Mouse (Mus musculus) kidney, postnatal 0 days (tissue): Measurements from ENCODE around the gene Clpsl2. TPM values are rescaled to one million over a fixed set of nuclear protein-coding genes. Genes with fewer than 3 reads are reported as not detected.
"Not testable (repeated sequence)": the region's sequence is repeated elsewhere in the genome, so short reads cannot be mapped to it uniquely, and the experiment has no call there.

Source experiments
- ATAC-seq: fragments of 200-750 bp; cut with Nextera tagmentation; replicated peaks from 2 replicates; pipeline ENCODE4 v1.8.0; 2017; ENCODE audit warnings: low read depth, moderate number of reproducible peaks, moderate TSS enrichment, moderate library complexity; ENCODE audit not compliant: low FRiP score
- DNase-seq: peaks from one replicate; pipeline ENCODE4 v3.0.0-alpha.2; 2016; ENCODE audit warnings: low spot score
- H3K27ac ChIP-seq: fragments of 300-500 bp; sonication (generic); 2 replicates; pipeline ENCODE4 v1.5.1; 2014; ENCODE audit warnings: mild to moderate bottlenecking
- H3K27me3 ChIP-seq: fragments of 300-500 bp; sonication (generic); 2 replicates; pipeline ENCODE4 v1.6.1; 2014; ENCODE audit warnings: low read length, mixed read lengths; ENCODE audit not compliant: insufficient read depth
- H3K36me3 ChIP-seq: fragments of 300-500 bp; sonication (generic); 2 replicates; pipeline ENCODE4 v1.6.1; 2014; ENCODE audit warnings: low read length, mixed read lengths; ENCODE audit not compliant: insufficient read depth
- H3K4me1 ChIP-seq: fragments of 300-500 bp; sonication (generic); replicated peaks from 2 replicates; pipeline ENCODE4 v1.6.1; 2014; ENCODE audit warnings: antibody characterized with exemption, low read length, mixed read lengths; ENCODE audit not compliant: insufficient read depth
- H3K4me2 ChIP-seq: fragments of 300-500 bp; sonication (generic); 2 replicates; pipeline ENCODE4 v1.6.1; 2014; ENCODE audit warnings: mild to moderate bottlenecking, low read length, moderate library complexity, mixed read lengths
- H3K4me3 ChIP-seq: fragments of 300-500 bp; sonication (generic); replicated peaks from 2 replicates; pipeline ENCODE4 v1.5.1; 2014; ENCODE audit warnings: low read depth, low read length
- H3K9ac ChIP-seq: fragments of 300-500 bp; sonication (generic); 2 replicates; pipeline ENCODE4 v1.6.1; 2014; ENCODE audit warnings: low read depth, low read length
- H3K9me3 ChIP-seq: fragments of 300-500 bp; sonication (generic); replicated peaks from 2 replicates; pipeline ENCODE4 v1.6.1; 2016; ENCODE audit warnings: low read length, inconsistent platforms, mixed read lengths
- CTCF ChIP-seq: IDR thresholded peaks from 2 replicates; pipeline ENCODE4 v1.5.1; 2016; ENCODE audit warnings: antibody characterized with exemption, low read depth, mild to moderate bottlenecking, moderate library complexity
- WGBS: fragments of 180-500 bp; shearing (Covaris S2); extraction: QIAGEN DNeasy Blood & Tissue Kit; methylation state at CpG from one replicate; pipeline ENCODE4 v1.1.7; 2014; 5-methylcytosine and 5-hydroxymethylcytosine counted together
- polyA plus RNA-seq: library from polyadenylated mRNA; unstranded; fragments of >200 nt; fragmentation: Nextera tagmentation; extraction: Ambion mirVana; gene quantifications from 2 replicates; pipeline ENCODE4 v1.2.1, GENCODE M21; 2015

Gene Clpsl2
- polyA plus RNA-seq, 1 experiment from 2014 or later, result not detected

DNA sequence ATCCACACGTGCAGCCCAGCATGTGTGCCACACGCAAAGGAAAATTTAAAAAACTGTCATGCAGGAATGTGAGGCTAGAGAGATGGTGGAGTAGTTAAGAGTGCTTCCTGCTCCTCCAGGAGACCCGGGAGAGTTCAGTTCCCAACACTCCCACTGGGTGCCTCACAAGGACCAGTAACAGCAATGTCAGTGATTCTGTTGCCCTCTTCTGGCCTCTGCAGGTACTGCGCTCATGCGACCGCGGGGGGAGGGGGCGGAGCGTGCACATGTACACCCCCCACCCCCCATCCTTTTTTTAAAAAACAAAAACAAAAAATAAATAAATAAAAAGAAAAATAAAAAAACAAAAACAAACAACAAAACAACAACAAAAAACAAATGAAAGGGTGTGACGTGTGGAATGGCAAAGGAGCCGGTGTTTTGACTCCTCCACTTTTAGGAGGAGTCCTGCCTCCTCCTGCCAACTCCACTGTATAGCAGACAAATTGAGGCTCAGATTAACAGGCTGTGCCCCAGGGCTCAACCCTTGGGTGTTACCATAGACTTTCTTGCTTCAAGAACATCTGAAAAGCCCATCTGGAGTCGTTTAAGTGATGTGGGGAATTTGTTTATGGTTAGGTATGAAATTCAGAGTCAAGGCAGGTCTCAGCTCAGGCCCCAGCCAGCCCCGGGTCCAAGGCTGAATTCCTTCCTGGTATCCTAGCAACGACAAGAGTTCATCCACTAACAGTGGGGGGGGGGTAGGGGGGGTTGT lies 4.0 kb downstream of the Clpsl2 start:
- Histone ChIP-seq H3K4me3 (no peak overlapping the region), H3K27me3 (no peaks in the 10 kb centered on the region), H3K9ac (no peak overlapping the region), H3K27ac (no peak overlapping the region), H3K4me2 (no peak overlapping the region), H3K9me3 (no peaks in the 10 kb centered on the region), H3K36me3 (no peaks in the 10 kb centered on the region), H3K4me1 (no peaks in the 10 kb centered on the region)
- ATAC-seq (peak; percentile 50), DNase-seq (peak; percentile 80)
- peak; percentile 90 for TF ChIP-seq CTCF
- WGBS, result 7% methylated on average over 14 of the region's 14 CpGs

DNA sequence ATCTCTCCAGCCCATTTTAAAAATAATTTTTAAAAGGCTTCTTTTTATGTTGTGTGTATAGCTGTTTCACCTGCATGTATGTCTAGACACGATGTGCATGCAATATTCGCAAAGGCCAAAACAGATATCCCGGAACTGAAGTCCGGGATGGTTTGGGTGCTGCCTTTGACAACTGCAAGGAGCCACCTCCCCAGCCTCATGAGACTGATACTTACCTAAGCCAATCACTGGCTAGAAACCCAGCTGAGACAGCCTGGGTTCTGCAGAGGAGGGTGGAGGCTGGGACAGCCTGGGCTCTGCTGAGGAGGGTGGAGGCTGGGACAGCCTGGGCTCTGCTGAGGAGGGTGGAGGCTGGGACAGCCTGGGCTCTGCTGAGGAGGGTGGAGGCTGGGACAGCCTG lies 4.8 kb downstream of the Clpsl2 start:
- H3K4me1 ChIP-seq, DNase-seq, H3K27ac ChIP-seq, ATAC-seq, H3K9me3 ChIP-seq, H3K4me3 ChIP-seq, H3K36me3 ChIP-seq, H3K27me3 ChIP-seq, H3K9ac ChIP-seq, H3K4me2 ChIP-seq: not testable (repeated sequence)
- WGBS, result 93% methylated on average over 4 of the region's 4 CpGs

DNA sequence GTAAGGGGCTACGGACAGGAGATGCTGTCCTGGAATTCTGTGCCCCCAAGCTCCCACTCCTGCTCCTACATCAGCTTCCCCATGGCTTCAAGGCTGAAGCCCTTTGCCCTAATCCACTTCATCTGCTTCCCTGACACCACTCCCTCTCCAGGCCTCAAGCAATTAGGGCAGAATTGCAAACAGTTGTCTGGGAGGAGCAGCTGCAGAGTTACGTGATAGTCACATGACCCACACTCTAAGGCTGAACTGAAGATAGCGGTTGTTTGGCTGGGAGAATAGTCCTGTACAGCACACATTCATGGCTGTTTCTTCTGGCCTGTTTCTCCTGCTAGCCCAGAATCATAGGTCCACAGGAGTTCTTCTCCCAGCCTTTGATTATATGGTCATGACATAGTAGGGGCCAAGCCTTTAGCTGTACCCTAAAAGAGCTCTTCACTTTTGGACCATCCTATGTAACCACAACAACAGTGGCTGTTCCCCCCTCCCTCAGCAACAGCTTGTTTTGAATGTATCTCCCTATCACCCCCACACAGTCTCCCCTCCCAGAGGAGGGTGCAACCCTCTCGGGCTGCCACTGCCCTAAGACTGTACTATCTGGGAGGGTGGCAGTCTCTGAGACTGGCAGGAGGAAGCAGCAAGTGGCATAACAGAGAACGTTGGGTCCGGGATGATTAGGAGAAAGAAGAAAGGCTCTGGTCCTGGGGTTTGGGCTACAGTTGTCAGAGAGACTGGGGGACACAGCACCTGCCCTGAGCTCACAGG lies 7.6 kb downstream of the Clpsl2 start:
- Histone ChIP-seq H3K4me3 (no peak overlapping the region), H3K9me3 (no peaks in the 10 kb centered on the region), H3K27me3 (no peaks in the 10 kb centered on the region), H3K27ac (no peak overlapping the region), H3K9ac (no peak overlapping the region), H3K4me1 (no peaks in the 10 kb centered on the region), H3K4me2 (no peak overlapping the region), H3K36me3 (no peaks in the 10 kb centered on the region)
- WGBS, result 57% methylated on average over 6 of the region's 6 CpGs
- DNase-seq, result no peak
- no peak for TF ChIP-seq CTCF
- ATAC-seq, result no peak

DNA sequence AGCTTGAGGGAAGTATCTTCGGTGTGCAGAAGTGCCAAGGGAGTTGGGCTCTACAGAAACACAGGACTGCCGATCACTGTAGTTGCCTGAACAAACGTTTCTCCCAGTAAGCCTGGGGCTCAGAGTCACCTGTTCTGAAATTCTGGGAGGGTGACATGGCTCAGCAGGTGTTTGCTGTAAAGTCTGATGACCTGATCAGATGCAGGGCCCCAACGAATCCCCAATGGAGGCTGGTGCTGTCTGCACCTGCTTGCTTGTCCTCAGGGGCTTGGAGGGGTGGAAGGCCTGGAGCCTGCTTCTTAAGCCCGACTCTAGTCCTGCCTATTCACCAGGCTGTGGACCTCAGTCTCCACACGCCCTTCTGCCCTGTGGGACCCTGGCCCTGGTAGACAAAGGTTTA lies 8.6 kb downstream of the Clpsl2 start:
- Histone ChIP-seq H3K27me3 (no peaks in the 10 kb centered on the region), H3K36me3 (no peaks in the 10 kb centered on the region), H3K9ac (no peak overlapping the region), H3K9me3 (no peaks in the 10 kb centered on the region), H3K27ac (no peak overlapping the region), H3K4me3 (no peak overlapping the region), H3K4me2 (no peak overlapping the region), H3K4me1 (no peaks in the 10 kb centered on the region)
- TF ChIP-seq CTCF, result no peak
- ATAC-seq (no peak), DNase-seq (no peak)
- 66% methylated on average over 6 of the region's 6 CpGs for WGBS

DNA sequence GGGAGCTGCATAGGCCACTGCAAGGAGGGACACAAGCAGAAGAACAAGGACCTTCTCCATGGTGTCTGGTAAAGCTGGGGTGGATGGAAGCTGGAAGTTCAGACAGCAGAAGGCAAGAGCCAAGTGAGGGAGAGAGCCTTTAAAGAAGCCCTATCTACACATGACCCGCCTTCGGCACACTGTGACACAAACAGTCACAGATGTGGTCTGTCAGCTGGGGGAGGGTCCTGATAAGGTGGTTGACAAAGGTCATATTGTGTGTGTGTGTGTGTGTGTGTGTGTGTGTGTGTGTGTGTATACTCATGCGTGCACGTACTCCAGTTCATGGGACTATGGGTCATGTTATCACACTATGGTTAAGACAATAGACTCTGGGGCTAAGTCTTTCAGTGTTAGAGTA lies 11.4 kb downstream of the Clpsl2 start, which contains the start of gene Clps:
Clps (minus strand) TSS at position 169 of the 400 bp plus-strand sequence.
- Histone ChIP-seq H3K9me3 (no peaks in the 10 kb centered on the region), H3K9ac (no peak within 1 kb of the TSS), H3K4me2 (no peak within 1 kb of the TSS), H3K4me3 (no peak within 1 kb of the TSS), H3K4me1 (no peaks in the 10 kb centered on the region), H3K36me3 (no peaks in the 10 kb centered on the region), H3K27me3 (no peaks in the 10 kb centered on the region), H3K27ac (no peak within 1 kb of the TSS)
- no peak for DNase-seq
- no peak for TF ChIP-seq CTCF
- WGBS, result 65% methylated on average over 4 of the region's 4 CpGs
- ATAC-seq, result no peak; the same call in 1 of the 2 replicates

DNA sequence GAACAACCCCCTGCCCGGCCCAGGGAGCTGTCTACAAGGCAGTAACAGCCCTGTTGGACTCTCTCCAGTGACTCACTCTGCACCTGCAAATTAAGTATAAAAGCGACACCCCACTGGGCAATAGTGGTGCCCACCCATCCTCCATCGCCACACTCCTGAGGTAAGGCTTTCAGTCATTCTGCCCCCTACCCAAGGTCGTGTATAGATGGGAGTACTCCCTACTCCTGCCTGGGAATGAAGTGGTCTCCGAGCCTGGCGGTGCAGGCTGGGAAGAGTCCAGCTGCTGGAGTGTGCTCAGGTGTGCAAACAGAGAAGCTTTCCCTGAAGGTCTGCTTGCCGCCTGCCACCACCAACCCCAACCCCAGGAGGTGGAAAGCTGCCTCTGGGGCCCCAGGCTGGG lies 12.4 kb downstream of the Clpsl2 start:
- H3K9me3 ChIP-seq, result no peaks in the 10 kb centered on the region
- no peaks in the 10 kb centered on the region for H3K4me1 ChIP-seq
- H3K27me3 ChIP-seq, result no peaks in the 10 kb centered on the region
- no peak overlapping the region for H3K9ac ChIP-seq
- WGBS, result 56% methylated on average over 7 of the region's 7 CpGs
- ATAC-seq, result no peak
- no peak overlapping the region for H3K4me3 ChIP-seq
- no peaks in the 10 kb centered on the region for H3K36me3 ChIP-seq
- no peak for TF ChIP-seq CTCF
- H3K27ac ChIP-seq, result no peak overlapping the region
- H3K4me2 ChIP-seq, result no peak overlapping the region
- DNase-seq, result no peak
